Mouse (Mus musculus): Measurements from ENCODE around the gene Vps54. TPM values are rescaled to one million over a fixed set of nuclear protein-coding genes. Genes with fewer than 3 reads are reported as not detected.

The Vps54 gene
- total and polyA plus RNA-seq, 3 experiments, result 13.2 to 16.1 TPM; not detected in 1

- Histone ChIP-seq H3K27ac (ENCODE audit: control insufficient read depth, low read depth, low read length) (peak overlapping the region; percentile 38), H3K4me3 (ENCODE audit: control insufficient read depth in 1 of 2, insufficient read depth in 1 of 2, low read depth in 2 of 2, low read length in 2 of 2) (no peak overlapping the region)
- TF ChIP-seq GATA1 (IDR thresholded peaks at IDR 0.05; ENCODE audit: low read depth, low read length) (peak; percentile 70), HCFC1 (IDR thresholded peaks at IDR 0.05; ENCODE audit: low read depth, low read length) (no peak), NRF1 (IDR thresholded peaks at IDR 0.05; ENCODE audit: insufficient read depth, low read depth, low read length, poor library complexity, severe bottlenecking) (no peak), USF2 (IDR thresholded peaks at IDR 0.05; ENCODE audit: borderline replicate concordance in 1 of 2, insufficient read depth in 1 of 2, low read depth in 1 of 2, low read length in 2 of 2) (no peak), MAZ (IDR thresholded peaks at IDR 0.05; ENCODE audit: low read depth, low read length) (no peak), ZNF384 (IDR thresholded peaks at IDR 0.05; ENCODE audit: low read depth, low read length) (0 out of 2 replicates have a peak, but pooled peaks have one; percentile 13), MYC (IDR thresholded peaks at IDR 0.05; ENCODE audit: low read depth, low read length) (peak; percentile 66; the same call in 1 of the 2 replicates), RAD21 (IDR thresholded peaks at IDR 0.05; ENCODE audit: low read depth, low read length) (no peak), CTCF (IDR thresholded peaks at IDR 0.05 in 2 of 3, conservative IDR thresholded peaks at IDR 0.05 in 1 of 3; ENCODE audit: control insufficient read depth in 1 of 3, insufficient read depth in 1 of 3, low read depth in 2 of 3, low read length in 3 of 3, poor library complexity in 1 of 3, severe bottlenecking in 1 of 3) (no peak), TAL1 (IDR thresholded peaks at IDR 0.05; ENCODE audit: low read length) (peak; percentile 71), JUND (IDR thresholded peaks at IDR 0.05; ENCODE audit: low read depth, low read length) (no peak), E2F4 (IDR thresholded peaks at IDR 0.05; ENCODE audit: borderline replicate concordance, low read depth, low read length) (no peak), CHD2 (IDR thresholded peaks at IDR 0.05; ENCODE audit: low read length) (no peak), MXI1 (IDR thresholded peaks at IDR 0.05; ENCODE audit: low read depth, low read length) (peak; percentile 84; the same call in 1 of the 2 replicates), CHD1 (IDR thresholded peaks at IDR 0.05; ENCODE audit: low read depth, low read length) (no peak), ZC3H11A (IDR thresholded peaks at IDR 0.05; ENCODE audit: low read depth, low read length) (no peak), POLR2AphosphoS5 (IDR thresholded peaks at IDR 0.05; ENCODE audit: borderline replicate concordance, low read depth, low read length) (no peak), MAFK (IDR thresholded peaks at IDR 0.05; ENCODE audit: borderline replicate concordance, low read depth, low read length) (no peak; the same call in 1 of the 2 replicates), TBP (IDR thresholded peaks at IDR 0.05; ENCODE audit: low read depth, low read length) (no peak), GABPA (IDR thresholded peaks at IDR 0.05; ENCODE audit: low read depth, low read length) (no peak), UBTF (IDR thresholded peaks at IDR 0.05; ENCODE audit: borderline replicate concordance, insufficient read depth, low read depth, low read length) (no peak), ELF1 (IDR thresholded peaks at IDR 0.05; ENCODE audit: low read depth, low read length) (no peak), SMC3 (IDR thresholded peaks at IDR 0.05; ENCODE audit: low read depth, low read length) (no peak), ETS1 (IDR thresholded peaks at IDR 0.05; ENCODE audit: low read depth, low read length) (peak; percentile 87), RCOR1 (IDR thresholded peaks at IDR 0.05; ENCODE audit: low read depth, low read length) (no peak), NELFE (IDR thresholded peaks at IDR 0.05; ENCODE audit: low read depth, low read length) (no peak), TCF12 (IDR thresholded peaks at IDR 0.05; ENCODE audit: low read depth, low read length) (peak; percentile 80), KAT2A (conservative IDR thresholded peaks at IDR 0.05; ENCODE audit: low read depth, low read length) (no peak), MYB (IDR thresholded peaks at IDR 0.05; ENCODE audit: low read depth, low read length) (no peak), BHLHE40 (IDR thresholded peaks at IDR 0.05; ENCODE audit: borderline replicate concordance, low read depth, low read length) (no peak), POLR2AphosphoS2 (IDR thresholded peaks at IDR 0.05; ENCODE audit: low read length) (no peak), MEF2A (IDR thresholded peaks at IDR 0.05; ENCODE audit: extremely low read depth, insufficient replicate concordance, low read depth, low read length, poor library complexity, severe bottlenecking) (no peak), ZKSCAN1 (IDR thresholded peaks at IDR 0.05; ENCODE audit: low read depth, low read length) (no peak), ZMIZ1 (IDR thresholded peaks at IDR 0.05; ENCODE audit: low read depth, low read length) (no peak), USF1 (IDR thresholded peaks at IDR 0.05; ENCODE audit: low read depth, low read length) (no peak), EP300 (IDR thresholded peaks at IDR 0.05; ENCODE audit: low read depth in 1 of 2, low read length in 2 of 2) (peak; percentile 76 to 88), MAX (IDR thresholded peaks at IDR 0.05; ENCODE audit: low read length) (peak; percentile 60; the same call in 1 of the 2 replicates), POLR2A (IDR thresholded peaks at IDR 0.05; ENCODE audit: control insufficient read depth in 1 of 2, insufficient read depth in 1 of 2, low read depth in 1 of 2, low read length in 2 of 2, poor library complexity in 1 of 2) (no peak)
Measured at GRCm38 (mm10) chr11:21217419-21217818, 21.7 kb upstream of the Vps54 start.

More at GRCm38 (mm10) chr11:21217419-21217818, 21.7 kb upstream of the Vps54 start:
- peak; percentile 93 for DNase-seq (ENCODE audit: low read depth, low spot score)
- H3K9me3 ChIP-seq (replicated peaks; ENCODE audit: insufficient read depth, low read length), result no peaks in the 10 kb centered on the region
- peaks cover 0 to 44% of the 10 kb centered on the region in 2 experiments; a peak in 2 of 4 replicates for H3K36me3 ChIP-seq (ENCODE audit: control insufficient read depth in 1 of 2, insufficient read depth in 2 of 2, low read length in 2 of 2)
- no peaks in the 10 kb centered on the region for H3K79me2 ChIP-seq (ENCODE audit: control insufficient read depth, insufficient read depth, low read length, poor library complexity)
- H3K4me1 ChIP-seq (ENCODE audit: control insufficient read depth in 1 of 2, insufficient read depth in 2 of 2, low read length in 2 of 2), result peaks cover 32 to 36% of the 10 kb centered on the region in 2 experiments
- H3K27me3 ChIP-seq (ENCODE audit: control insufficient read depth in 1 of 2, insufficient read depth in 2 of 2, low read length in 2 of 2), result no peaks in the 10 kb centered on the region
- H3K9ac ChIP-seq (ENCODE audit: control insufficient read depth, low read depth, low read length, poor library complexity, severe bottlenecking), result no peak overlapping the region

Measured in MEL (cell line).